Mouse (Mus musculus): ENCODE results near the gene Clcnkb. TPM values are rescaled to one million over a fixed set of nuclear protein-coding genes. Genes with fewer than 3 reads are reported as not detected.
A peak's percentile ranks its signal among the peaks of the same experiment; 100 is the strongest.

Gene Clcnkb
- polyA plus RNA-seq, 1 experiment, result 1.0 TPM

GRCm38 (mm10) chr4:141430997-141431396 is 15.2 kb upstream of the Clcnkb start:
- Histone ChIP-seq H3K9me3 (replicated peaks; ENCODE audit: control insufficient read depth, insufficient read depth, low read length, poor library complexity, severe bottlenecking) (no peaks in the 10 kb centered on the region), H3K4me1 (ENCODE audit: control insufficient read depth, insufficient read depth, low read length) (peaks cover 3% of the 10 kb centered on the region), H3K27ac (ENCODE audit: insufficient read depth, low read length) (no peak overlapping the region), H3K4me3 (ENCODE audit: low read depth, low read length) (no peak overlapping the region), H3K36me3 (ENCODE audit: control insufficient read depth, insufficient read depth, low read length, poor library complexity, severe bottlenecking) (no peaks in the 10 kb centered on the region), H3K27me3 (ENCODE audit: control insufficient read depth, insufficient read depth, low read length, poor library complexity, severe bottlenecking) (no peaks in the 10 kb centered on the region), H3K9ac (ENCODE audit: low read depth, poor library complexity, severe bottlenecking) (no peak overlapping the region)
- TF ChIP-seq EP300 (IDR thresholded peaks at IDR 0.05; ENCODE audit: insufficient read depth, low read depth, low read length) (no peak), CTCF (IDR thresholded peaks at IDR 0.05; ENCODE audit: low read depth, low read length) (peak; percentile 89), POLR2A (IDR thresholded peaks at IDR 0.05; ENCODE audit: insufficient read depth, low read length) (no peak)

- Histone ChIP-seq H3K36me3 (ENCODE audit: control insufficient read depth, insufficient read depth, low read length, poor library complexity, severe bottlenecking) (no peaks in the 10 kb centered on the region), H3K9ac (ENCODE audit: low read depth, poor library complexity, severe bottlenecking) (no peak overlapping the region), H3K4me1 (ENCODE audit: control insufficient read depth, insufficient read depth, low read length) (peaks cover 3% of the 10 kb centered on the region), H3K4me3 (ENCODE audit: low read depth, low read length) (no peak overlapping the region), H3K27ac (ENCODE audit: insufficient read depth, low read length) (no peak overlapping the region), H3K9me3 (replicated peaks; ENCODE audit: control insufficient read depth, insufficient read depth, low read length, poor library complexity, severe bottlenecking) (no peaks in the 10 kb centered on the region), H3K27me3 (ENCODE audit: control insufficient read depth, insufficient read depth, low read length, poor library complexity, severe bottlenecking) (no peaks in the 10 kb centered on the region)
- TF ChIP-seq EP300 (IDR thresholded peaks at IDR 0.05; ENCODE audit: insufficient read depth, low read depth, low read length) (no peak), CTCF (IDR thresholded peaks at IDR 0.05; ENCODE audit: low read depth, low read length) (peak; percentile 86)
Measured at GRCm38 (mm10) chr4:141429847-141430246, 14.0 kb upstream of the Clcnkb start.

- no peaks in the 10 kb centered on the region for H3K9me3 ChIP-seq (replicated peaks; ENCODE audit: control insufficient read depth, insufficient read depth, low read length, poor library complexity, severe bottlenecking)
- peaks cover 3% of the 10 kb centered on the region for H3K4me1 ChIP-seq (ENCODE audit: control insufficient read depth, insufficient read depth, low read length)
- H3K27me3 ChIP-seq (ENCODE audit: control insufficient read depth, insufficient read depth, low read length, poor library complexity, severe bottlenecking), result no peaks in the 10 kb centered on the region
- no peak overlapping the region for H3K27ac ChIP-seq (ENCODE audit: insufficient read depth, low read length)
- no peak overlapping the region for H3K9ac ChIP-seq (ENCODE audit: low read depth, poor library complexity, severe bottlenecking)
- H3K4me3 ChIP-seq (ENCODE audit: low read depth, low read length), result no peak overlapping the region
- H3K36me3 ChIP-seq (ENCODE audit: control insufficient read depth, insufficient read depth, low read length, poor library complexity, severe bottlenecking), result no peaks in the 10 kb centered on the region
- no peak for TF ChIP-seq POLR2A (IDR thresholded peaks at IDR 0.05; ENCODE audit: insufficient read depth, low read length)
- no peak for TF ChIP-seq CTCF (IDR thresholded peaks at IDR 0.05; ENCODE audit: low read depth, low read length)
- TF ChIP-seq EP300 (IDR thresholded peaks at IDR 0.05; ENCODE audit: insufficient read depth, low read depth, low read length), result no peak
Measured at GRCm38 (mm10) chr4:141429381-141429780, 13.6 kb upstream of the Clcnkb start.

GRCm38 (mm10) chr4:141427921-141428320 is 12.1 kb upstream of the Clcnkb start:
- Histone ChIP-seq H3K27ac (ENCODE audit: insufficient read depth, low read length) (no peak overlapping the region), H3K4me3 (ENCODE audit: low read depth, low read length) (no peak overlapping the region), H3K9me3 (replicated peaks; ENCODE audit: control insufficient read depth, insufficient read depth, low read length, poor library complexity, severe bottlenecking) (no peaks in the 10 kb centered on the region), H3K27me3 (ENCODE audit: control insufficient read depth, insufficient read depth, low read length, poor library complexity, severe bottlenecking) (no peaks in the 10 kb centered on the region), H3K9ac (ENCODE audit: low read depth, poor library complexity, severe bottlenecking) (no peak overlapping the region), H3K36me3 (ENCODE audit: control insufficient read depth, insufficient read depth, low read length, poor library complexity, severe bottlenecking) (no peaks in the 10 kb centered on the region), H3K4me1 (ENCODE audit: control insufficient read depth, insufficient read depth, low read length) (no peaks in the 10 kb centered on the region)
- TF ChIP-seq CTCF (IDR thresholded peaks at IDR 0.05; ENCODE audit: low read depth, low read length) (no peak), EP300 (IDR thresholded peaks at IDR 0.05; ENCODE audit: insufficient read depth, low read depth, low read length) (no peak), POLR2A (IDR thresholded peaks at IDR 0.05; ENCODE audit: insufficient read depth, low read length) (no peak)

GRCm38 (mm10) chr4:141426796-141427745 is 11.3 kb upstream of the Clcnkb start:
- TF ChIP-seq EP300 (IDR thresholded peaks at IDR 0.05; ENCODE audit: insufficient read depth, low read depth, low read length), result no peak
- TF ChIP-seq CTCF (IDR thresholded peaks at IDR 0.05; ENCODE audit: low read depth, low read length), result no peak
- no peak for TF ChIP-seq POLR2A (IDR thresholded peaks at IDR 0.05; ENCODE audit: insufficient read depth, low read length)
- H3K4me1 ChIP-seq (ENCODE audit: control insufficient read depth, insufficient read depth, low read length), result no peaks in the 10 kb centered on the region
- no peak overlapping the region for H3K9ac ChIP-seq (ENCODE audit: low read depth, poor library complexity, severe bottlenecking)
- H3K36me3 ChIP-seq (ENCODE audit: control insufficient read depth, insufficient read depth, low read length, poor library complexity, severe bottlenecking), result no peaks in the 10 kb centered on the region
- H3K4me3 ChIP-seq (ENCODE audit: low read depth, low read length), result no peak overlapping the region
- no peaks in the 10 kb centered on the region for H3K9me3 ChIP-seq (replicated peaks; ENCODE audit: control insufficient read depth, insufficient read depth, low read length, poor library complexity, severe bottlenecking)
- H3K27me3 ChIP-seq (ENCODE audit: control insufficient read depth, insufficient read depth, low read length, poor library complexity, severe bottlenecking), result no peaks in the 10 kb centered on the region
- no peak overlapping the region for H3K27ac ChIP-seq (ENCODE audit: insufficient read depth, low read length)
